Comparison of ENCODE assay signal across 9 mouse cellular contexts in genomic region chr9:37085370-37085769, GRCm38 (mm10).
DNase-seq lines count a peak whose midpoint lies in the region; ATAC-seq and TF ChIP-seq lines count a peak whose summit lies in the region.
"Had no signal": no experiment of that assay in that cellular context is flagged by ENCODE, and none has a peak within 500 bp of the region (broad histone marks: within the 10 kb centered on the region; RNA-seq: fewer than 3 reads in every experiment).

No protein-coding gene starts in this region.

- DNase-seq in kidney, postnatal 0 days (ENCODE audit: low spot score): peak; percentile 76
- DNase-seq in Muller cell, postnatal 12 days (ENCODE audit: inconsistent ontology term): peak; percentile 88
- DNase-seq in brain, adult 2 months (ENCODE audit: low read depth, low spot score): peak; percentile 92
- peak; percentile 71 to 80 for DNase-seq in heart, postnatal 10 days
- DNase-seq in spleen, postnatal 10 days (ENCODE audit: low spot score in 2 of 2): no peak
- no peak for DNase-seq in layer of hippocampus, adult 9-10 months (ENCODE audit: low spot score)
- DNase-seq in urinary bladder, adult 2 months (ENCODE audit: low spot score): no peak

- no peak for TF ChIP-seq CTCF in kidney, postnatal 0 days (IDR thresholded peaks at IDR 0.05; ENCODE audit: low read depth)

- no peak overlapping the region for H3K27ac ChIP-seq in kidney, postnatal 0 days
- no peak overlapping the region for H3K27ac ChIP-seq in kidney, embryonic 15.5 days
- H3K27ac ChIP-seq: limb, embryonic 12.5 days had no signal

- H3K36me3 ChIP-seq in kidney, postnatal 0 days (ENCODE audit: insufficient read depth, low read length): no peaks in the 10 kb centered on the region
- H3K36me3 ChIP-seq in kidney, embryonic 15.5 days: no peaks in the 10 kb centered on the region
- H3K36me3 ChIP-seq: limb, embryonic 12.5 days had no signal

- no peak overlapping the region for H3K4me2 ChIP-seq in kidney, postnatal 0 days (ENCODE audit: low read length)
- no peak overlapping the region for H3K4me2 ChIP-seq in kidney, embryonic 15.5 days
- H3K4me2 ChIP-seq: limb, embryonic 12.5 days had no signal

- H3K9ac ChIP-seq in kidney, postnatal 0 days (ENCODE audit: low read depth, low read length): no peak overlapping the region
- H3K9ac ChIP-seq in kidney, embryonic 15.5 days: no peak overlapping the region
- H3K9ac ChIP-seq: limb, embryonic 12.5 days had no signal

- H3K27me3 ChIP-seq in kidney, postnatal 0 days (ENCODE audit: insufficient read depth, low read length): no peaks in the 10 kb centered on the region
- no peaks in the 10 kb centered on the region for H3K27me3 ChIP-seq in kidney, embryonic 15.5 days

- H3K4me3 ChIP-seq in kidney, postnatal 0 days (replicated peaks; ENCODE audit: low read depth, low read length): no peak overlapping the region
- no peak overlapping the region for H3K4me3 ChIP-seq in kidney, embryonic 15.5 days (replicated peaks)
- H3K4me3 ChIP-seq: limb, embryonic 12.5 days had no signal

- no peak for ATAC-seq in kidney, postnatal 0 days (replicated peaks; ENCODE audit: low FRiP score, low read depth)
- ATAC-seq in kidney, embryonic 15.5 days (replicated peaks; ENCODE audit: low FRiP score): no peak

- intact Hi-C loops in heart, postnatal 10 days (cut with DNase I): no loop called here

- no peaks in the 10 kb centered on the region for H3K4me1 ChIP-seq in kidney, postnatal 0 days (replicated peaks; ENCODE audit: insufficient read depth, low read length)
- peaks cover 25% of the 10 kb centered on the region for H3K4me1 ChIP-seq in kidney, embryonic 15.5 days

- no peaks in the 10 kb centered on the region for H3K9me3 ChIP-seq in kidney, postnatal 0 days (replicated peaks; ENCODE audit: low read length)
- H3K9me3 ChIP-seq in kidney, embryonic 15.5 days (replicated peaks): no peaks in the 10 kb centered on the region
- H3K9me3 ChIP-seq: limb, embryonic 12.5 days had no signal

- 66% methylated on average over 2 of the region's 2 CpGs for WGBS in kidney, postnatal 0 days
- WGBS in kidney, embryonic 15.5 days: 64% methylated on average over 2 of the region's 2 CpGs

Comparison
In these comparisons a context has a peak if more than half of its experiments do, and no peak if none do; other contexts are left out.
1. DNase-seq: peak in kidney, postnatal 0 days (single experiment), Muller cell, postnatal 12 days (single experiment), brain, adult 2 months (single experiment) and heart, postnatal 10 days (2 of 2); none in spleen, postnatal 10 days (0 of 2), layer of hippocampus, adult 9-10 months (single experiment) and urinary bladder, adult 2 months (single experiment).